Mouse (Mus musculus) cerebellum, adult 2 months (tissue): ENCODE measurements around the gene Cstf2.

ENCODE experiments used
- CTCF ChIP-seq: fragments of 200-500 bp; IDR thresholded peaks from 2 replicates; pipeline ENCODE4 v1.5.1; 2011; ENCODE audit warnings: low read depth, mild to moderate bottlenecking, control low read depth, low read length, moderate library complexity, borderline replicate concordance; ENCODE audit not compliant: insufficient read depth
- POLR2A ChIP-seq: fragments of 200-500 bp; IDR thresholded peaks from 2 replicates; pipeline ENCODE4 v1.6.1; 2011; ENCODE audit warnings: low read length, control low read depth, borderline replicate concordance; ENCODE audit not compliant: insufficient read depth

DNA sequence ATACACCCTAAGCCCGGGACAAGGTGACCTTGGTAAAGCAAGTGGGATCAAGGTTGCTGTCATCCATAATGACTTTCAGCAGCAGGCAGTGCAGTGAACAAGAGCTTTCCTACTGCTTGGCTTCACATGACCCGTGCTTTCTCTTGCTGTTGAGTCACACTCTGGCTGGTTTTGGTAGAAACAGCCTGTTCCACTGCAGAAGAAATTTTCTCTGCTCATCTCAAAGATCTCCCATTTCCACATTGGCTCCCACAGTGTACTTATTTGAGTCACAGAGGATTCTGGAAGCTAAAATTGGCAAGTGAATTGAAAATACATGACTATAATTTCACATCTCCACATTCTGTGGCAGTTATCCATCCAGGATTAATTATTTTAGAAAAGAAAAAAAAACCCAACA, 43.7 kb downstream of the Cstf2 start:
- TF ChIP-seq POLR2A (no peak), CTCF (no peak)
